ENCODE assay signal across 7 mouse cellular contexts in genomic region chr2:180920810-180921400, GRCm38 (mm10). TPM values are rescaled to one million over a fixed set of nuclear protein-coding genes. Genes with fewer than 3 reads are reported as not detected.
A peak's percentile ranks its signal among the peaks of the same experiment; 100 is the strongest.
DNase-seq lines count a peak whose midpoint lies in the region; ATAC-seq lines count a peak whose summit lies in the region.

TSS of gene Ythdf1 (minus strand) at chr2:180920949.

- H3K36me3 ChIP-seq in intestine, embryonic 15.5 days, result no peaks in the 10 kb centered on the region
- H3K36me3 ChIP-seq in midbrain, embryonic 10.5 days, result peaks cover 31% of the 10 kb centered on the region

- peak within 1 kb of the TSS; percentile 76 for H3K27ac ChIP-seq in intestine, embryonic 15.5 days
- H3K27ac ChIP-seq in midbrain, embryonic 10.5 days (replicated peaks), result peak within 1 kb of the TSS; percentile 96

- peak within 1 kb of the TSS; percentile 100 for H3K4me3 ChIP-seq in intestine, embryonic 15.5 days (replicated peaks)
- peak within 1 kb of the TSS; percentile 99 for H3K4me3 ChIP-seq in midbrain, embryonic 10.5 days

- no peaks in the 10 kb centered on the region for H3K27me3 ChIP-seq in intestine, embryonic 15.5 days (replicated peaks)
- peaks cover 6% of the 10 kb centered on the region; the same call in 1 of the 2 replicates for H3K27me3 ChIP-seq in midbrain, embryonic 10.5 days (ENCODE audit: low read depth, poor library complexity, severe bottlenecking)

- H3K9ac ChIP-seq in intestine, embryonic 15.5 days, result peak within 1 kb of the TSS; percentile 99

- under 1% methylated on average over 39 of the region's 56 CpGs for WGBS in intestine, embryonic 15.5 days
- WGBS in midbrain, embryonic 10.5 days, result under 1% methylated on average over 45 of the region's 56 CpGs

- peak within 1 kb of the TSS; percentile 65 for H3K4me2 ChIP-seq in intestine, embryonic 15.5 days (replicated peaks)

- ATAC-seq in intestine, embryonic 15.5 days, result peak; percentile 93

- peaks cover 3% of the 10 kb centered on the region; the same call in 1 of the 2 replicates for H3K4me1 ChIP-seq in intestine, embryonic 15.5 days (replicated peaks)
- H3K4me1 ChIP-seq in midbrain, embryonic 10.5 days, result peaks cover 21% of the 10 kb centered on the region

- H3K9me3 ChIP-seq in intestine, embryonic 15.5 days, result no peaks in the 10 kb centered on the region
- no peaks in the 10 kb centered on the region for H3K9me3 ChIP-seq in midbrain, embryonic 10.5 days (replicated peaks)

- intact Hi-C loops in gastrocnemius, postnatal 36 days (cut with DNase I), result loop anchor here (5.0 kb wide), 1 partner anchor 141 kb away; no protein-coding TSS in a partner anchor
- intact Hi-C loops in left cerebral cortex, postnatal 25 days (cut with DNase I), result no loop called here

- peak; percentile 98 for DNase-seq in adrenal gland, adult 2 months
- peak; percentile 96 for DNase-seq in embryo, embryonic 11.5 days (ENCODE audit: low read depth, low spot score)
- peak; percentile 96 to 98 for DNase-seq in gastrocnemius, postnatal 36 days
- DNase-seq in left cerebral cortex, postnatal 25 days (ENCODE audit: low spot score in 2 of 2), result peak; percentile 94 to 97
- peak; percentile 98 for DNase-seq in midbrain, embryonic 10.5 days (ENCODE audit: low spot score)
- peak; percentile 97 for DNase-seq in right cerebral cortex, postnatal 4 days

RNA-seq across cellular contexts. Expression of gene Ythdf1, which starts in this region (rescaled TPM):
- total RNA-seq in adrenal gland, adult 2 months (2021), result 10 to 100 TPM; 41.8 to 57.9 TPM
- 18.1 and 29.5 TPM in 2 replicates for polyA plus RNA-seq in adrenal gland, adult 2 months (2012; rRNA removed)
- 10 to 100 TPM; 33.5 to 37.3 TPM for total RNA-seq in gastrocnemius, postnatal 36 days (2021)
- polyA plus RNA-seq in intestine, embryonic 15.5 days (2015; fragmentation: Nextera tagmentation; extraction: Ambion mirVana), result 46.9 and 49.3 TPM in 2 replicates
- 10 to 100 TPM; 60.6 to 62.8 TPM for total RNA-seq in left cerebral cortex, postnatal 25 days (2021)
- polyA plus RNA-seq in midbrain, embryonic 10.5 days (2016; fragmentation: Nextera tagmentation; extraction: Ambion mirVana), result 51.9 and 61.4 TPM in 2 replicates

Comparison
In these comparisons a context has a peak if more than half of its experiments do, and no peak if none do; other contexts are left out.
1. Peak in every context shown above with its lines: DNase-seq, ATAC-seq, H3K4me3 ChIP-seq and H3K27ac ChIP-seq.